Mouse (Mus musculus): ENCODE results near the gene Cat. TPM values are rescaled to one million over a fixed set of nuclear protein-coding genes. Genes with fewer than 3 reads are reported as not detected.

Gene Cat
- polyA plus RNA-seq, 1 experiment from 2014 or later, result 89.7 TPM

DNA sequence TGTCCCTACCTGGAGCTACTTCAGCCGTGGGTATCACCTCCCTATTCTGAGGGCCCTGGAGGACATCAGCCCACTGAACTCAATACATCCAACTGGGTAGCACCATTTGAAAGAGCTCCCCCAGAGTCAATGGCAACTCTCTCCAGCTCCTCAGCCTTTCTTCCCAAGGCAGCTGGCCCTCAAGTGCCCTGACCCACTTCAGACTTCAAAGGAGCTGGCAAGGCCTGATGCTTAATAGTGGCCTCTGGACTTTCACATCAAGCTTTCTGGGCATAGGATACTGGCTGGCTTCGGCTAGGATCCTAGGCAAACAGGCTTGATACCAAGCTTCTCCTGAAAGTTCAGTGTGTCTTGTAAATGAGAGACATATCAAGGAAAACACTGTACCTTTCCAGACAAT lies 49.9 kb downstream of the Cat start:
- WGBS, result 77% methylated on average over 2 of the region's 2 CpGs
- Histone ChIP-seq H3K4me1 (0 out of 2 replicates have a peak, but pooled peaks cover 20% of the 10 kb centered on the region), H3K27me3 (no peaks in the 10 kb centered on the region), H3K36me3 (no peaks in the 10 kb centered on the region), H3K4me2 (replicated peaks) (no peak overlapping the region), H3K27ac (replicated peaks) (no peak overlapping the region), H3K9me3 (replicated peaks) (no peaks in the 10 kb centered on the region), H3K4me3 (replicated peaks) (no peak overlapping the region), H3K9ac (no peak overlapping the region)
- ATAC-seq (ENCODE audit: insufficient number of reproducible peaks, low FRiP score, low TSS enrichment, low read depth), result no peak

DNA sequence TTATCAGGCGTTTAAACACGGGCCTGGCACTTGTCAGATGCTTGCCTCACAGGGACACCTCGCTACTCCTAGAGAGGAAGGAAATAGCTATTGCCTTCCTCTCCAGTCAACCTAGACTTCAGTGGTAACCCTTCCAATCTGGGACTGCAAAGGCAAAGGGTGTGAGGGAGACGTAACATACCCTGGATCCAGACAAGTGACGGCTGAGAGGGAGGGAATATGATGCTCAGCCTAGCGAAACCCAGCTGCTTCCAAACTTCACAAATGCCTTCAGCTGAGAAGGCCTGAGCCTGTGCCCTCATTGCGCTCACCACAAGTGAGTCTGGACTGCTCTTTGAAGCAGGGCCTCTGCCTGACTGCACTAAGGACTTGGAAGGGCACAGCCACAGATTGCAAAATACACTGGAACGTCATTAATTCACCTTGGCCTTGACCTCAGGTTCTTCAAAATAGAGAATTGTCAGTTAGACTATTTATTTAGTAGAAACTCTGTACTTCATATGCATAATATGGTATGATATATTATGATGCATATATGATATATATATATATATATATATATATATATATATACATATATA lies 52.2 kb downstream of the Cat start:
- Histone ChIP-seq H3K4me2 (replicated peaks) (no peak overlapping the region), H3K9ac (no peak overlapping the region), H3K36me3 (no peaks in the 10 kb centered on the region), H3K9me3 (replicated peaks) (no peaks in the 10 kb centered on the region), H3K4me3 (replicated peaks) (no peak overlapping the region), H3K27ac (replicated peaks) (no peak overlapping the region), H3K27me3 (no peaks in the 10 kb centered on the region), H3K4me1 (0 out of 2 replicates have a peak, but pooled peaks cover 13% of the 10 kb centered on the region)
- ATAC-seq (ENCODE audit: insufficient number of reproducible peaks, low FRiP score, low TSS enrichment, low read depth), result no peak
- WGBS, result 53% methylated on average over 8 of the region's 8 CpGs

DNA sequence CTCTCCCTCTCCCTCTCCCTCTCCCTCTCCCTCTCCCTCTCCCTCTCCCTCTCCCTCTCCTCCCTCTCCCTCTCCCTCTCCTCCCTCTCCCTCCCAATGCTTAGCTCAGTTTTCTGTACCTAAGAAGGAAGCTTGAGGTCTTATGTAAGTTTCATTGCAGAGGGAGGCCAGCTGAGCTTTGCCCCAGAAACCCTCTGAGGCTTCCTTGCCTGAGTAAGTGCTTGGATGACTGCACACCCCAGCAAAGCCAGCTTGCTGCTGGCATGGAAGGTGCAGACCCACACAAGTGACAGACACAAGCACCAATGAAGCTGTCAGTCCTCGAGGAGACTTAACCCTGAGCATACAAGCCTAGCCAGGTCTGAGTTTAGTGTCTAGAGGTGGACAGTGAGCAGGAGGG lies 54.2 kb downstream of the Cat start:
- Histone ChIP-seq H3K9me3 (replicated peaks) (no peaks in the 10 kb centered on the region), H3K36me3 (no peaks in the 10 kb centered on the region), H3K27me3 (no peaks in the 10 kb centered on the region), H3K9ac (no peak overlapping the region), H3K4me3 (replicated peaks) (no peak overlapping the region), H3K4me2 (replicated peaks) (no peak overlapping the region), H3K27ac (replicated peaks) (no peak overlapping the region), H3K4me1 (no peaks in the 10 kb centered on the region)
- WGBS, result 48% methylated on average over 1 of the region's 1 CpGs
- ATAC-seq (ENCODE audit: insufficient number of reproducible peaks, low FRiP score, low TSS enrichment, low read depth), result no peak

DNA sequence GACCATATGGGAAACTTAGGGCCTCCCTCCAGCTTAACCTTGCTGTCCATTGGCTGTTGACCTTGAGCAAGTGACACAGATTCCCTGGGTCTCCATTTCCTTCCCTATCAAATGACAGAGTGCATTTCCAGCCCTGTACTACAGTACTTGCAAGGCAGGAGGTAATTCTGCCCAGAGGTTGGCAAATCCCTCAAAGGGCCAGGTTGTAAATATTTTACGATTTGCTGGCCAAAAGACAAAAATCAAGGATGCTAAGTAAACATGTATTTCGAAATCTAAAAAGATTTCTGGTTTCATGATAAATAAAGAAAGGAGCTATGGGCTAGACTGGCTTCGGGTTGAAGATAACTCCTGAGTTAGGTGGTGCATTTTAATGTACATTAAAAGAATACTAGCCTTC lies 56.6 kb downstream of the Cat start:
- H3K27ac ChIP-seq (replicated peaks), result no peak overlapping the region
- 86% methylated on average over 3 of the region's 3 CpGs for WGBS
- no peaks in the 10 kb centered on the region for H3K9me3 ChIP-seq (replicated peaks)
- peaks cover 6% of the 10 kb centered on the region for H3K4me1 ChIP-seq
- no peaks in the 10 kb centered on the region for H3K27me3 ChIP-seq
- H3K36me3 ChIP-seq, result no peaks in the 10 kb centered on the region
- ATAC-seq (ENCODE audit: insufficient number of reproducible peaks, low FRiP score, low TSS enrichment, low read depth), result no peak
- H3K4me3 ChIP-seq (replicated peaks), result no peak overlapping the region
- no peak overlapping the region for H3K4me2 ChIP-seq (replicated peaks)
- no peak overlapping the region for H3K9ac ChIP-seq

DNA sequence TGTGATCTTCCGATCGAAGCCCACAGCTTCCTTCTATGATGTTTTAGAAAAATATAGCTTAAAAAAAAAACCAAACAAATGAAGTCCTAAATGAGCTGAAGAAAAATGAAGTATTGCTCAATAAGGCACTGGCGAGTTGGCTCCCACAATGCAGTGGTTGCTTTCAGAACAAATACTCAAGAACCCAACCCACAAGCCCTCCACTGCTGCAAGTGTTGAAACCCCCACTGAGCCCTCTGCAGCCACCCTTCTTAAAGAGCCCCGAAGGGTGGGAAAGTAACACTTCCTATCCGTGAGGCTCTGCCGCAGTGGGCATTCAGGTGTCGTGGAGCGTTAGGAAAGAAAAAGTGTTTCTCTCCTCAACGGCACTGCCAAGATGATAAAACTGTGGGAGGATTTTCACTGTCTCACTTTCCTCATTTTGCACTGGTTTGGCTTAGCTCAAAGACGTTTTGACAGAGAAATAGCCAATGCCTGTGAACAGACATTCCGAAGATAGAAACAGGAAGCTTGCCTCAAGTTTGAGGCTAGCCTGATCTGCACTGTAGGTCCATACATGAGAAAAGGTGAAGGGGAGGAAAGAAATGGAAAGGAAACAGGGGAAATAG lies 59.4 kb downstream of the Cat start:
- no peaks in the 10 kb centered on the region for H3K9me3 ChIP-seq (replicated peaks)
- no peak overlapping the region for H3K9ac ChIP-seq
- H3K4me2 ChIP-seq (replicated peaks), result no peak overlapping the region
- no peak for ATAC-seq (ENCODE audit: insufficient number of reproducible peaks, low FRiP score, low TSS enrichment, low read depth)
- no peaks in the 10 kb centered on the region for H3K27me3 ChIP-seq
- no peaks in the 10 kb centered on the region for H3K36me3 ChIP-seq
- peaks cover 14% of the 10 kb centered on the region for H3K4me1 ChIP-seq
- no peak overlapping the region for H3K4me3 ChIP-seq (replicated peaks)
- WGBS, result 79% methylated on average over 11 of the region's 11 CpGs
- no peak overlapping the region for H3K27ac ChIP-seq (replicated peaks)

DNA sequence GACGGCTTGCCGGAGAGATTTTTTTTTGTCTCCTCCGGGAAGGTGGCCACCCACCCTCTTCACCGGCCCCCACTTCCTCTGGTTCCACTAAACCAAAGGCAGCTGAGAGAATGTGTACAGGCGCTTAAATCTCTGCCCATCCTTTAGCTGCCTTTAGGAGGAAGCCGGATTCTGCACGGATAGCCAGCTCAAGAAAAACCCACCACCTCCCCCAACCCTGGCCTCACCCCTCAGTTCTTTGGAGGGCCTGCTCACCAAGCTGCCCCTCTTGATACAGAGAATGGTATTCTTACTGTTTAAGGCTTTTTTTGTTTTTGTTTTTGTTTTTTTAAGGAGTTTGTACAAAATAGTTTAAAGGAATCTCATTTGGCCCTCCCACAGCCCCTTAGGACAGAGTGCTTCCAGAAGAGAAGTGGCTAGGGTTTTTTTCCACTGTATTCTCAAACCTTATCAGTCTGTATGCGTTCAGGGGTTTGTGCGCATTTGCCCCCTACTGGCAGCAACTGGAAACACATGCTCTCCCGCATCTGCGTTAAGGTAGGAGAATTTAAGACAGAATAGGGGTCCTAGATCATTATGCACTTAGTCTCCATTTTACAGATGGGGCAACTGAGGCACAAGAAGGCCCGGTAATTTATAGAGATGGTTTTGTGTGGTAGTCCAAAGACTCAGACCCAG lies 60.5 kb downstream of the Cat start:
- H3K4me1 ChIP-seq, result peaks cover 14% of the 10 kb centered on the region
- H3K4me2 ChIP-seq (replicated peaks), result peak overlapping the region; percentile 37
- no peaks in the 10 kb centered on the region for H3K36me3 ChIP-seq
- ATAC-seq (ENCODE audit: insufficient number of reproducible peaks, low FRiP score, low TSS enrichment, low read depth), result 0 out of 2 replicates have a peak, but pooled peaks have one; percentile 16
- H3K27ac ChIP-seq (replicated peaks), result peak overlapping the region; percentile 48; the same call in 1 of the 2 replicates
- 17% methylated on average over 12 of the region's 12 CpGs for WGBS
- peak overlapping the region; percentile 12; the same call in 1 of the 2 replicates for H3K9ac ChIP-seq
- H3K27me3 ChIP-seq, result no peaks in the 10 kb centered on the region
- peak overlapping the region; percentile 25 for H3K4me3 ChIP-seq (replicated peaks)
- no peaks in the 10 kb centered on the region for H3K9me3 ChIP-seq (replicated peaks)

DNA sequence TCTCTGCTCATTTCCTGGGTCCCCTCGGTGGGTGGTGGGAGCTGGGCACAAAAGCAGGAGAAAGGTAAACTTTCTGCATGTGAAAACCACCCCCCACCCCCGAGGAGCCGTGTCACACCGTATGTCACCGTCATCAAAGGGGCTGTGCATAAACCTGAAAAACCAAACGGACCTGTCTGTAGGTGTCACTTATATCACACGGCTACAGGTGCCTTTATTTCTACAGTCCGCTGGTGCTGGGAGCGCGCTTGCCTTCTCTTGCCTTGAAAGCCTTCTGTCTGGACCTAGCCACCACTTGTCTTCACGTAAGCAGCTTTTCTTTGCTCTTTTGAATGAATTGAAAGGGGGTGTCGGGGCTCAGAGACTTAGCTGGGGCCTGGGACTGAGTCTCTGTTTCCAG lies 61.1 kb downstream of the Cat start:
- H3K9me3 ChIP-seq (replicated peaks), result no peaks in the 10 kb centered on the region
- H3K4me1 ChIP-seq, result peaks cover 14% of the 10 kb centered on the region
- H3K27me3 ChIP-seq, result no peaks in the 10 kb centered on the region
- no peak for ATAC-seq (ENCODE audit: insufficient number of reproducible peaks, low FRiP score, low TSS enrichment, low read depth)
- H3K9ac ChIP-seq, result peak overlapping the region; percentile 12; the same call in 1 of the 2 replicates
- 45% methylated on average over 12 of the region's 12 CpGs for WGBS
- peak overlapping the region; percentile 37 for H3K4me2 ChIP-seq (replicated peaks)
- H3K4me3 ChIP-seq (replicated peaks), result peak overlapping the region; percentile 25
- peak overlapping the region; percentile 48; the same call in 1 of the 2 replicates for H3K27ac ChIP-seq (replicated peaks)
- H3K36me3 ChIP-seq, result no peaks in the 10 kb centered on the region

DNA sequence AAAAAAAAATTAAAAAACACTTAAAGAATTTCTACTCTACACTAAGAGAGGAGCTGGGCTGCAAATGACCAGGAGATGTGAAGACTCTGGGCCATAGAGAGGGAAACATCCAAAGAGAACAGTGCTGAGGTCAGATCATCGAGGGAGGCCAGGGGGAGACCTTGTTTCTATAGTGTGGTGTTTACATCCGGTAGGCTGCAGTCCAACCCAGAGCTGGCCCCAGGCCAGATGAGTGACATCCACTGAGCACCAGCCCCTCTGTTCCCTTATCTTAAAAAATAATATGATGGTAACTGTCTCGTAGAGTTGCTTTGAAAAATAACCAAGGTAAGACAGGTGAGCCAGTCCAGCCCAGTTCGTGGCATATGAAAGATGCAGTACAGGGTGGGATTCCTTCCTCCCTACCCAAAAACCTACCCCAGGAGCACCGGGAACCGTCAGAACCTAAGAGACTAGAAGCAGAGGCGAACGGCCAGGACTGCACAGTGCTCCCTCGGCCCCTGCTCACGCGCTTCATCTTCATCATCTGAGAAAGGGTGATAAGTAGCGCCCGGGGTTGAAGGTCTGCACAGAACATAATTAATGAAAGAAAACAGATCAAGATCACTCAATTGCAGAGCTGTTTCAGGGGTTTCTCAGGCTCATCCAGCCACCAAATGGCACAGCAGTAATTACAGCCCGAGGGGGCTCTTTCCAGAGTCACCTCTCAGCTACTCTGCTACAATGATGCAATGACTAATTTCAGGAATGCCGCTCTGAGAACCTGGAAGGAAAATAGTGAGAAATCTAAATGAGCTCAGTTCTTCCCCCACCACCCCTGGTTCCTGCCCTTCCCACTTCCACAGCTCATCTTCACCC lies 64.1 kb downstream of the Cat start:
- no peak overlapping the region for H3K4me3 ChIP-seq (replicated peaks)
- no peaks in the 10 kb centered on the region for H3K27me3 ChIP-seq
- ATAC-seq (ENCODE audit: insufficient number of reproducible peaks, low FRiP score, low TSS enrichment, low read depth), result no peak
- no peak overlapping the region for H3K4me2 ChIP-seq (replicated peaks)
- no peak overlapping the region for H3K9ac ChIP-seq
- no peaks in the 10 kb centered on the region for H3K36me3 ChIP-seq
- 49% methylated on average over 15 of the region's 15 CpGs for WGBS
- H3K27ac ChIP-seq (replicated peaks), result no peak overlapping the region
- no peaks in the 10 kb centered on the region for H3K9me3 ChIP-seq (replicated peaks)
- H3K4me1 ChIP-seq, result peaks cover 14% of the 10 kb centered on the region

DNA sequence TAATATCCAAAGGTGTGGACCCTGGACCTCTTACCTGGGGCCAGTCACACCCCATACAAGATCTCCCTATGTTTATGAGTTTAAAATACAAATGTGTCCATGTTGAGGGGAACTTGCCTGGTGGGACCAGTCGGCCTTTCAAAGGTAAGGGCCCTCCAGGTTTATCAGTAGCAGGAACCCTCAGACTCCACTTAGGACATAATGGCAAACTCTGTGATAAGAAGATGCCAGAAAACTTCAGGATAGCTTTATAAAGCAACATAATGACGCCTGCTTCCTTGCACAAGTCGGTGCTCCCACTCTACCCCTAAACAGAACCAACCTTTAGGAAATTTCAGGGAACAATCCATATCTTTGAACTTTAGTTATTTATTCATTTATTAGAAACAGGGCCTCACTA lies 69.2 kb downstream of the Cat start:
- Histone ChIP-seq H3K9ac (no peak overlapping the region), H3K9me3 (replicated peaks) (no peaks in the 10 kb centered on the region), H3K36me3 (no peaks in the 10 kb centered on the region), H3K4me1 (peaks cover 3% of the 10 kb centered on the region; the same call in 1 of the 2 replicates), H3K27me3 (no peaks in the 10 kb centered on the region), H3K27ac (replicated peaks) (no peak overlapping the region), H3K4me2 (replicated peaks) (no peak overlapping the region), H3K4me3 (replicated peaks) (no peak overlapping the region)
- 91% methylated on average over 3 of the region's 3 CpGs for WGBS
- no peak for ATAC-seq (ENCODE audit: insufficient number of reproducible peaks, low FRiP score, low TSS enrichment, low read depth)

DNA sequence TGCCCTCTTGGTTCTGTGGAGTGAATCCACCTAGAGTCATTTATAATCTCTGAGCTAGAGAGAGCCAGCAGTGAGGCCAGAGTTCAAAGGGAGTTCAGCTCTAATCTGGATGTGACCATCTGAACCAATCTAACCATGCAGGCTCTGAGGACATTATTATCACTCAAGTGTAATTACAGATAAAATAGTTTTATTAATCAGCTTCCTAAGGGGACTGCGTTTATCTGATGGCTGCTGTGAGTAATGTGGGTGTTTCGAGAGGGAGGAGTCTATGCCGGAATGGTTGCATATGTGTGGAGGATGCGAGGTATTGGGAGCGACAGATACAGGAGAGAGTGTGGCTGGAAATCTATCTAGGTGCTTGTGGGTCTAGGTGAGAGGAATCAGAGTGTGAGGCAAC lies 71.6 kb downstream of the Cat start:
- H3K4me3 ChIP-seq (replicated peaks), result no peak overlapping the region
- no peaks in the 10 kb centered on the region for H3K9me3 ChIP-seq (replicated peaks)
- H3K4me2 ChIP-seq (replicated peaks), result no peak overlapping the region
- no peak for ATAC-seq (ENCODE audit: insufficient number of reproducible peaks, low FRiP score, low TSS enrichment, low read depth)
- H3K27ac ChIP-seq (replicated peaks), result no peak overlapping the region
- H3K9ac ChIP-seq, result no peak overlapping the region
- H3K27me3 ChIP-seq, result no peaks in the 10 kb centered on the region
- WGBS, result 68% methylated on average over 5 of the region's 5 CpGs
- no peaks in the 10 kb centered on the region for H3K36me3 ChIP-seq
- no peaks in the 10 kb centered on the region for H3K4me1 ChIP-seq

DNA sequence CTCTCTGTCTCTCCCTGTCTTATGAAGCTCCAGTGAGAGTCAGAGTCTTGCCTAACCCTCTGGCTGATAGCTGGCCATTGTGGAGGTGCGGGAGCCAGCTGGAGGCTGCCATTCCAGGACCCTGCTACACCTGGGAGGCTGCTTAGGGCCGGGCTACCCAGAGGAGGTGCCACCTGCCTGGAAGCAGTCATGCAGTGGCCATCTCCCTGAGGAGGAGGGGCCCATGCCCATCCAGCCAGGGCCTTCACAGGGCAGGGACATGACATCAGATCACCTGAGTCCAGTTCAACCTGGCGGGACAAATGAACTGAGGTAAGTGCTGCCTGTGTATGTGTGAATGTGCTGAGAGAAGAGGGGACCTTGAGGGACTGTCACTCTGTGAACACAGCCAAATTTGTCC lies 73.1 kb downstream of the Cat start:
- ATAC-seq (ENCODE audit: insufficient number of reproducible peaks, low FRiP score, low TSS enrichment, low read depth), result no peak

More for the DNA sequence above, 73.1 kb downstream of the Cat start:
- Histone ChIP-seq H3K36me3 (no peaks in the 10 kb centered on the region), H3K4me2 (replicated peaks) (no peak overlapping the region), H3K9ac (no peak overlapping the region), H3K4me1 (no peaks in the 10 kb centered on the region), H3K27me3 (no peaks in the 10 kb centered on the region), H3K4me3 (replicated peaks) (no peak overlapping the region), H3K27ac (replicated peaks) (no peak overlapping the region), H3K9me3 (replicated peaks) (no peaks in the 10 kb centered on the region)
- 82% methylated on average over 3 of the region's 3 CpGs for WGBS
